Comparison of ENCODE assay signal across 14 mouse cellular contexts in the genomic region with DNA sequence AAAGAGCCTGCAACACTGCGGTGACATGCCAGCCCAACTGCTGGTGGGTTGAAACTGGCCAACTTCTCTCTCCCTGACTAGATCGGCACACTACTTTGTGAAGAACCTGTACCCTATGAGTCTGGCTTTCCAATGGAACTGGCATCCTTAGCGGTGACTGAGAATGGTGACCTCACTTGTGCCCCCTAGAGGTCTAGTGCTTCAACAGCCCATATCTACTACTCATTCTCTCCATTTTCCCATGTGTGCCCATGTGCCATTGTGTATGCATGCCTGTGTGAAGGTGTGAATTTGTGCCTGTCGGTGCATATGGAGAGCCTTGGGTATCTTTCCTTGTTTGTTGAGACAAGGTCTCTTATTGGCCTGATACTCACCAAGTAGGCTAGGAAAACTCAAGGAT.
A peak's percentile ranks its signal among the peaks of the same experiment; 100 is the strongest.
DNase-seq lines count a peak whose midpoint lies in the region; ATAC-seq and TF ChIP-seq lines count a peak whose summit lies in the region.
"Had no signal": no experiment of that assay in that cellular context is flagged by ENCODE, and none has a peak within 500 bp of the region (broad histone marks: within the 10 kb centered on the region; RNA-seq: fewer than 3 reads in every experiment).

No protein-coding gene starts in this region.

- H3K36me3 ChIP-seq in forebrain, postnatal 0 days (ENCODE audit: insufficient read depth), result no peaks in the 10 kb centered on the region
- H3K36me3 ChIP-seq in forebrain, embryonic 15.5 days, result no peaks in the 10 kb centered on the region
- H3K36me3 ChIP-seq in lung, embryonic 14.5 days (ENCODE audit: insufficient read depth), result no peaks in the 10 kb centered on the region
- no peaks in the 10 kb centered on the region for H3K36me3 ChIP-seq in ES-Bruce4 (ENCODE audit: control insufficient read depth, insufficient read depth, low read length, poor library complexity, severe bottlenecking)
- H3K36me3 ChIP-seq: G1E; liver, embryonic 12.5 days; stomach, embryonic 15.5 days had no signal

- no peak overlapping the region for H3K4me3 ChIP-seq in forebrain, postnatal 0 days (ENCODE audit: low read depth, low read length)
- H3K4me3 ChIP-seq in forebrain, embryonic 15.5 days, result no peak overlapping the region
- H3K4me3 ChIP-seq in lung, embryonic 14.5 days (ENCODE audit: low read depth, low read length), result no peak overlapping the region
- no peak overlapping the region for H3K4me3 ChIP-seq in ES-Bruce4 (ENCODE audit: low read depth, low read length)
- H3K4me3 ChIP-seq in cortical plate, adult 2 months (ENCODE audit: insufficient read depth, low read length), result no peak overlapping the region
- H3K4me3 ChIP-seq: liver, embryonic 12.5 days; stomach, embryonic 15.5 days had no signal

- no peak overlapping the region for H3K9ac ChIP-seq in forebrain, postnatal 0 days
- no peak overlapping the region for H3K9ac ChIP-seq in forebrain, embryonic 15.5 days (replicated peaks)
- H3K9ac ChIP-seq in lung, embryonic 14.5 days, result no peak overlapping the region
- no peak overlapping the region for H3K9ac ChIP-seq in ES-Bruce4 (ENCODE audit: low read depth, poor library complexity, severe bottlenecking)
- H3K9ac ChIP-seq: liver, embryonic 12.5 days; stomach, embryonic 15.5 days had no signal

- DNase-seq in forebrain, postnatal 0 days, result no peak
- no peak for DNase-seq in lung, embryonic 14.5 days
- DNase-seq in lung, postnatal 25 days (ENCODE audit: low spot score), result no peak
- no peak for DNase-seq in ovary, postnatal 36 days (ENCODE audit: low spot score)
- DNase-seq in layer of hippocampus, postnatal 14 days (ENCODE audit: low spot score in 2 of 2), result no peak
- DNase-seq: embryo, embryonic 11 days; heart, postnatal 14 days; right cerebral cortex, postnatal 4 days had no signal

- H3K4me1 ChIP-seq in forebrain, postnatal 0 days (ENCODE audit: insufficient read depth), result no peaks in the 10 kb centered on the region
- 0 out of 2 replicates have a peak, but pooled peaks cover 2% of the 10 kb centered on the region for H3K4me1 ChIP-seq in forebrain, embryonic 15.5 days
- 0 out of 2 replicates have a peak, but pooled peaks cover 4% of the 10 kb centered on the region for H3K4me1 ChIP-seq in lung, embryonic 14.5 days (ENCODE audit: insufficient read depth)
- H3K4me1 ChIP-seq in ES-Bruce4 (ENCODE audit: control insufficient read depth, insufficient read depth, low read length), result no peaks in the 10 kb centered on the region
- H3K4me1 ChIP-seq in cortical plate, adult 2 months (ENCODE audit: control insufficient read depth, insufficient read depth, low read length), result no peaks in the 10 kb centered on the region
- H3K4me1 ChIP-seq: liver, embryonic 12.5 days had no signal

- H3K27ac ChIP-seq in forebrain, postnatal 0 days (ENCODE audit: low read depth, low read length), result no peak overlapping the region
- no peak overlapping the region for H3K27ac ChIP-seq in forebrain, embryonic 15.5 days (replicated peaks)
- no peak overlapping the region for H3K27ac ChIP-seq in lung, embryonic 14.5 days (ENCODE audit: low read depth)
- no peak overlapping the region for H3K27ac ChIP-seq in ES-Bruce4 (ENCODE audit: insufficient read depth, low read length)
- H3K27ac ChIP-seq in cortical plate, adult 2 months (ENCODE audit: insufficient read depth, low read length), result no peak overlapping the region
- H3K27ac ChIP-seq: liver, embryonic 12.5 days; stomach, embryonic 15.5 days had no signal

- no peak overlapping the region for H3K4me2 ChIP-seq in forebrain, postnatal 0 days (ENCODE audit: low read depth)
- H3K4me2 ChIP-seq in forebrain, embryonic 15.5 days (replicated peaks), result no peak overlapping the region
- H3K4me2 ChIP-seq in lung, embryonic 14.5 days, result no peak overlapping the region
- H3K4me2 ChIP-seq: liver, embryonic 12.5 days; stomach, embryonic 15.5 days had no signal

- no peaks in the 10 kb centered on the region for H3K9me3 ChIP-seq in forebrain, postnatal 0 days (ENCODE audit: low read length)
- H3K9me3 ChIP-seq in forebrain, embryonic 15.5 days, result no peaks in the 10 kb centered on the region
- H3K9me3 ChIP-seq in lung, embryonic 14.5 days (ENCODE audit: low read depth, low read length), result no peaks in the 10 kb centered on the region
- H3K9me3 ChIP-seq in ES-Bruce4 (replicated peaks; ENCODE audit: control insufficient read depth, insufficient read depth, low read length, poor library complexity, severe bottlenecking), result no peaks in the 10 kb centered on the region
- H3K9me3 ChIP-seq: G1E; stomach, embryonic 15.5 days had no signal

- ATAC-seq in forebrain, postnatal 0 days, result no peak
- no peak for ATAC-seq in forebrain, embryonic 15.5 days (replicated peaks)
- no peak for ATAC-seq in lung, embryonic 14.5 days (ENCODE audit: insufficient read depth)
- ATAC-seq: liver, embryonic 12.5 days had no signal

- H3K27me3 ChIP-seq in forebrain, postnatal 0 days (ENCODE audit: insufficient read depth, low read length), result no peaks in the 10 kb centered on the region
- H3K27me3 ChIP-seq in forebrain, embryonic 15.5 days, result no peaks in the 10 kb centered on the region
- H3K27me3 ChIP-seq in lung, embryonic 14.5 days (ENCODE audit: insufficient read depth, low read length), result no peaks in the 10 kb centered on the region
- no peaks in the 10 kb centered on the region for H3K27me3 ChIP-seq in ES-Bruce4 (ENCODE audit: control insufficient read depth, insufficient read depth, low read length, poor library complexity, severe bottlenecking)
- H3K27me3 ChIP-seq: liver, embryonic 12.5 days; stomach, embryonic 15.5 days had no signal

- TF ChIP-seq EP300 in ES-Bruce4 (IDR thresholded peaks at IDR 0.05; ENCODE audit: insufficient read depth, low read depth, low read length), result no peak

- TF ChIP-seq CTCF in forebrain, postnatal 0 days (IDR thresholded peaks at IDR 0.05; ENCODE audit: low read depth), result 0 out of 2 replicates have a peak, but pooled peaks have one; percentile 6
- TF ChIP-seq CTCF in lung, embryonic 14.5 days (IDR thresholded peaks at IDR 0.05; ENCODE audit: low read depth), result peak; percentile 44
- TF ChIP-seq CTCF in ES-Bruce4 (IDR thresholded peaks at IDR 0.05; ENCODE audit: low read depth, low read length), result peak; percentile 30
- 0 out of 2 replicates have a peak, but pooled peaks have one; percentile 13 for TF ChIP-seq CTCF in cortical plate, adult 2 months (IDR thresholded peaks at IDR 0.05; ENCODE audit: extremely low read depth, insufficient read depth, low read length)

- TF ChIP-seq POLR2A in ES-Bruce4 (IDR thresholded peaks at IDR 0.05; ENCODE audit: insufficient read depth, low read length), result no peak
- TF ChIP-seq POLR2A in cortical plate, adult 2 months (IDR thresholded peaks at IDR 0.05; ENCODE audit: extremely low read depth, insufficient read depth, low read length), result no peak

- WGBS in forebrain, postnatal 0 days, result 76% methylated on average over 4 of the region's 4 CpGs
- 81% methylated on average over 4 of the region's 4 CpGs for WGBS in forebrain, embryonic 15.5 days
- WGBS in lung, embryonic 14.5 days, result 74% methylated on average over 4 of the region's 4 CpGs
